Mouse (Mus musculus): ENCODE data around the gene Cacna1g.

DNA sequence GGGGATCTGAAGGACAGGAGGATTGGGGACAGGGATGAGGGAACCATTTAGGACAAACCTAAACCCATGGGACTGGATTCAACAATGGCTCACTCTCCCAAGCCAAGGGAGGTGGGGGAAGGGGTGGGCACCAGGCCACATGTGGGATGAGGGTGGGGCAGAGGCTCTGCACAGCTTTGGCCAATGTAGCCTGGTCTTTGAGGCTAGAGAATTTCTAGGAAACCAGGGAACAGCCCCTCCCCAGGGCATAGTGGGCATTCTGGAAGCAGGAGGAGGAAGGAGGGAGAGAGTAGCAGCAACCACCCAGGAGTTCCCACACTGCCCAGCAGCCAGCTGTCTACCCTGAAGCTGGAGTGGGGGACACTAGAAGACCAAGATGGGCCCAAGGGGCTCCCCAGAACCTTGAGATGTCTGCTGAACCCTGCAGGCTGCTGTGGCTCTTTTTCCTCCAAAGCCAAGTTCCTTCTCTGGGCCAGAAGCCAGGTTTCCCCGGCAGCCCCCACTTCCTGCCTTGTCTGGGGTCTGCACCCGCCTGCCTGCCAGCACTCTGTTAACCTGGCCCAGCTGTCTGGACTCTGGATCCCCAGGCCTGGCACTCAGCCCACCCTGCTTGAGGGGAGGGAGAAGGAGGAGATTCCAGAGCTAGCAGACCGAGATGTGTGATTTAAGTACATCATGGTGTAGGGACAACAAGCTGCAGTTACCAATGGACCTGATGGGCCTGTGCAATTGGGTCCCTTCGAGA, 45.7 kb downstream of the Cacna1g start:
- TF ChIP-seq CTCF (IDR thresholded peaks at IDR 0.05; ENCODE audit: borderline replicate concordance, extremely low read depth, insufficient read depth, insufficient read length) (no peak), POLR2A (IDR thresholded peaks at IDR 0.05; ENCODE audit: borderline replicate concordance, extremely low read depth, insufficient read depth, insufficient read length, poor library complexity, severe bottlenecking) (no peak)
